Mouse (Mus musculus): ENCODE results near the gene Ccnjl. TPM values are rescaled to one million over a fixed set of nuclear protein-coding genes. Genes with fewer than 3 reads are reported as not detected.

Ccnjl gene
- polyA plus RNA-seq, 1 experiment from 2014 or later: 18.5 TPM

DNA sequence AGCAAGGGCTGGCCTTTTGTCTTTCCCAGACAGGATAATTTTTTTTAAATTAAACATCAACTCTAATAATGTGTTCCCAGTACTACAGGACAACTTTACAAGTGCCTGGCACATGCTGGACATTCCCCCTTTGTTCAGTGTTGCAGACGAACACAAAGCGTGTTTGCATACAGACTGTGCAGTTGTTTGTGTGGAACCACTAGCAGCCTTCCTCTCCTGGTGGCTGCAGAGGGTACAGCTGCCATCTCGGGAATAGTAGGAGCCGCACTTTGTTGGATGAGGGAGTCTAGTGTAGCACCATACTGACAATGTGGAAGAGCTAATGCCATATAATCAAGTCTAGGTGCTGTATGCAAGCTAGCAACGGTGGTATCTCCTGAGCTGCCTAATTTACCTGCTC lies 3.0 kb downstream of the Ccnjl start:
- no peak overlapping the region for H3K4me3 ChIP-seq
- no peaks in the 10 kb centered on the region for H3K9me3 ChIP-seq
- H3K4me2 ChIP-seq: peak overlapping the region; percentile 97
- no peaks in the 10 kb centered on the region for H3K27me3 ChIP-seq
- no peak overlapping the region for H3K9ac ChIP-seq
- peak overlapping the region; percentile 3; the same call in 1 of the 2 replicates for H3K27ac ChIP-seq
- WGBS: 46% methylated on average over 5 of the region's 5 CpGs
- H3K36me3 ChIP-seq: peaks cover 13% of the 10 kb centered on the region; the same call in 1 of the 2 replicates
- peaks cover 39% of the 10 kb centered on the region for H3K4me1 ChIP-seq (replicated peaks)
- ATAC-seq (ENCODE audit: low FRiP score): no peak

DNA sequence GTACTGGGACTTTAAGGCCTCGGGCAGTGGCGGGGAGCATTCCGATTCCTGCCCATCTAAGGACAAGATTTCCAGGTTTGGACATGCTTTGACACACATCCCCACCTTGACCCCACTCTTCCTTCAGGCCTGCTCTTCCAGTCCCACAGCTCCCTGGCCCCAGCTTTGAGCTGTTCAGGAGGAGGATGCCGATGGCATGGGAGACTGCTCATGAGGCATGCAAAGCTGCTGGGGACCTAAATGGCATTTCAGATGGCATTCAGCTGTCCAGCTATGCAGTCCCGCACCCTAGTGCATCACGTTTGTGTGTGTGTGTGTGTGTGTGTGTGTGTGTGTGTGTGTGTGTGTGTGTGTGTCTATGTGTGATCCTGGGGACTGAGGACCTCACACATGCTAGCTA lies 8.5 kb downstream of the Ccnjl start:
- Histone ChIP-seq H3K9me3 (no peaks in the 10 kb centered on the region), H3K36me3 (peaks cover 28% of the 10 kb centered on the region; the same call in 1 of the 2 replicates), H3K4me1 (replicated peaks) (peaks cover 26% of the 10 kb centered on the region), H3K9ac (no peak overlapping the region), H3K4me3 (no peak overlapping the region), H3K4me2 (no peak overlapping the region), H3K27ac (no peak overlapping the region), H3K27me3 (no peaks in the 10 kb centered on the region)
- 79% methylated on average over 6 of the region's 6 CpGs for WGBS
- no peak for ATAC-seq (ENCODE audit: low FRiP score)

DNA sequence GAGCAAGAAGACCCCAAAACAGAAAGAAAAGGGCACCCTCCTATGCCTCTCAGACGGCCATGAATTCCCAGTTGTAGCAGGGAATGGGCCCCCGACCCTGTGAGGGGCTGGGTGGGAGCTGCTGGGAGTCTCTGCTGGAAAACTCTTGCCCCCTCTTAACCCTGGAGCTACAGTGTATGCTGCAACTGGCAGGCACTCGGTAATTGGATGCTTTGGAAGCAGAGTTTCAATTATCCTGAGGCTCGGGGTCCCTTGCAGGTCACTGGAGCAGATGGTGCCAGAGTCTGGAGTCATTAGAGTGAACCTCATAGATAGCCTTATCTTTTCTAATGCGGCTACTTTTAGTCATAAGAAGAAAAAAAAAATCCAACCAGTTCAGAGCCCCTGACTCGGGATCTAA lies 11.3 kb downstream of the Ccnjl start:
- no peak overlapping the region for H3K4me3 ChIP-seq
- H3K4me2 ChIP-seq: peak overlapping the region; percentile 27; the same call in 1 of the 2 replicates
- peak; percentile 57 for ATAC-seq (ENCODE audit: low FRiP score)
- H3K27ac ChIP-seq: peak overlapping the region; percentile 78
- WGBS: 17% methylated on average over 6 of the region's 6 CpGs
- H3K36me3 ChIP-seq: peaks cover 21% of the 10 kb centered on the region; the same call in 1 of the 2 replicates
- H3K27me3 ChIP-seq: no peaks in the 10 kb centered on the region
- H3K9me3 ChIP-seq: no peaks in the 10 kb centered on the region
- H3K4me1 ChIP-seq (replicated peaks): peaks cover 22% of the 10 kb centered on the region
- H3K9ac ChIP-seq: 0 out of 2 replicates have a peak overlapping the region, but pooled peaks have one; percentile 21

DNA sequence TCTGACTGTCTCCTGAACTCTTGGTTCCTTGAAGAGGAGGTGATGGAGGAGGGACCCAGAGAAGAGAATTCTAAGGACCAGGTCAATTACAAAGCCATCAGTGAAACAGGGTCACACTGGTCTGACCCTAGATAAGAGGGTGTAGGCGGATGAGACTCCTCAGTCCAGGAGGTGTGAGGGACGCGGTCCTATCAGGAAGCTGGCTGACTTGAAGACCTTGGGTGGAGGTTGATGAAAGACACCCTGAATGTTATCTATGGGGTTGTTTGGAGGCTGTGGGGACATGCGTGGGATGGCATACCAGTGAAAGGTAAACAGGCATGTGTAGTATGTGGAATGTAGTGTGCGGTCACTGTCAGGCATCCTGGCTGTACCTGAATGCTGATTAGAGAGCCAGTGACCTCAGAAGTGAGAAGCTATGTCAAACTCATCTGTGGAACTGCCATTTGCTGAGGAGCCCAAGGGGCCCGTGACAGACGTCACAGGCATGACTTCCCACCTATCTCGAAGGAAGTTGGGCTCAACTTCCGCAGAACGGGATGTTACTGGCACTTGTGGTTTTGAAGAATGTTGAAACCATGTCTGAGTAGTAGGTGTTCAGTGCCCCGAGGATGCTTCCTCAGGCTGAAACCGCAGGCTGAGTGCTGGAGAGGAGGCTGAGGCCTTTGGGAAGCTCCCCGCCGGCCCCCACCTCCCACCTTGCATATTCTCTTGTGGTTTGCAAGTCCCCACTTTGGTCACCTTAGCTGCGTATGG lies 15.3 kb downstream of the Ccnjl start:
- Histone ChIP-seq H3K4me2 (no peak overlapping the region), H3K27me3 (no peaks in the 10 kb centered on the region), H3K4me1 (replicated peaks) (peaks cover 41% of the 10 kb centered on the region), H3K36me3 (0 out of 2 replicates have a peak, but pooled peaks cover 3% of the 10 kb centered on the region), H3K27ac (no peak overlapping the region), H3K4me3 (no peak overlapping the region), H3K9ac (no peak overlapping the region), H3K9me3 (no peaks in the 10 kb centered on the region)
- ATAC-seq (ENCODE audit: low FRiP score): no peak
- 93% methylated on average over 15 of the region's 15 CpGs for WGBS

DNA sequence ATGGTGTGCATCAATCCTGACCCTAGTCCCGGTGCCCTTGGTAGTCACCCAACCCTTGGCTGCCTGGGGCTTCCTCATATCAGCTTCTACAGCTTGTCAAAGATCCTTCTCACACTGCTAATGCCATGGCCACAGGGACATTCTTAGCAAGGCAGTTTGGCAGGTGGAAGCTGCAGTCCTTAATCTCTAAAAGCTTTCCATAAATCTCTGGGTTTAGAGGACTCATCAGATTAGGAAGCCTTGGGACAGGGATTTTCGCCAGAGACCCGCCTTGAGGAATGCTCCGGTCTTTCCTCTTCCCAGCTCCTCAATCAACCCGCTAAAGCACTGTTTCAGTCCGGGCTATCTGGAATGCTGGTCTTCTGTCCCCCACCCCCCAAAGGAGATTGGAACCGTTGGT lies 16.2 kb downstream of the Ccnjl start:
- no peak overlapping the region for H3K27ac ChIP-seq
- 0 out of 2 replicates have a peak, but pooled peaks cover 3% of the 10 kb centered on the region for H3K36me3 ChIP-seq
- H3K4me2 ChIP-seq: no peak overlapping the region
- ATAC-seq (ENCODE audit: low FRiP score): no peak
- WGBS: 91% methylated on average over 7 of the region's 7 CpGs
- H3K9me3 ChIP-seq: no peaks in the 10 kb centered on the region
- H3K4me1 ChIP-seq (replicated peaks): peaks cover 41% of the 10 kb centered on the region
- H3K9ac ChIP-seq: no peak overlapping the region
- no peaks in the 10 kb centered on the region for H3K27me3 ChIP-seq
- H3K4me3 ChIP-seq: no peak overlapping the region

DNA sequence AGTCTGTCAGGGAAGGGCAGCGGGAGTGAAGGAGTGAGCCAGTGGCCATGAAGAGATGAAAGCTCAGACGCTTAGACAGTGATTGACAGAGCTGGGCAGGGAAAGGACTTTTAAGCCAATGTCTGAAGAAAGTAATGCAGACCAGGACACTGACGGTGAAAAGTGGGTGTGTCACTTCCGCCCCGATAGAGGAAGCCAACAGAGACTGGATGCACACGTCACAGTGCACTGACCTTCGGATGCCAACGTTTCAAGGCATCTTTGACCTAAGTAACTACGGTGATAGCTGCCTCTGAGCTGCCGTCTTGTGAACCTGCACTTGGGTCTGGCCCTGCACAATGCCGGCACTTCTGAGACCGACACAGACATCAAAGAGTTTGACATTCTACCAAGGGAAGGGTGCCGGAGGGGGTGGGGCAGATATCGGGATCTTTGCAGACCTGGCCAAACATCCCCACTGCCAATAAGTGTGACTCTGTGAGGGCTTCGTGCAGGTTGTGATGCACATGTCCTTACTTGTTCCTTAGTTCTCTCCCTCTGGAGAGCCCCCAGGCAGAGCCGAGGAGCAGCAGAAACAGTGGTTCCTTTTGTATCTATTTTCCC lies 17.4 kb downstream of the Ccnjl start:
- H3K27ac ChIP-seq: no peak overlapping the region
- peaks cover 39% of the 10 kb centered on the region for H3K4me1 ChIP-seq (replicated peaks)
- no peaks in the 10 kb centered on the region for H3K9me3 ChIP-seq
- no peak for ATAC-seq (ENCODE audit: low FRiP score)
- H3K27me3 ChIP-seq: no peaks in the 10 kb centered on the region
- WGBS: 54% methylated on average over 16 of the region's 16 CpGs
- no peak overlapping the region for H3K4me2 ChIP-seq
- 0 out of 2 replicates have a peak, but pooled peaks cover 3% of the 10 kb centered on the region for H3K36me3 ChIP-seq
- H3K9ac ChIP-seq: no peak overlapping the region
- H3K4me3 ChIP-seq: no peak overlapping the region

DNA sequence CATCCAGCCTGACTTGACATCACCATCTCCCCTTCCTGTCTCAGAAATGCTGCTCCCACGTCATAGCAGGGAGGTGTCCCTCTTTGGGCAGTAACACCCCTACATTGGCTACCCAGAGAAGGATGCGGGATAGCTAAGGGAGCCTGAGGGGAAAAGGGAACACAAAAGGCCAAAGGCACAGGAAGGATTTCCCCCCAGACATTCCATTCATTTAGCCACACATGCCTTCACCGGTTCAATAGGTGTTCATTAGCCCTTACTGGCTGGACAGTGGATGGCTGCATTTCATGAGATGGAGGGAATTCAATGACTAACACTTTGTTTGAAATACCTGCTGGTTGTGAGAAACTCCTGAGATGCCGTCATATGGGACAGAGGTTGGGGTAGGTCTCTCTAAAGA lies 18.1 kb downstream of the Ccnjl start:
- H3K4me1 ChIP-seq (replicated peaks): peaks cover 39% of the 10 kb centered on the region
- WGBS: 49% methylated on average over 4 of the region's 4 CpGs
- no peak overlapping the region for H3K9ac ChIP-seq
- H3K27me3 ChIP-seq: no peaks in the 10 kb centered on the region
- no peak overlapping the region for H3K4me3 ChIP-seq
- no peak overlapping the region for H3K4me2 ChIP-seq
- H3K36me3 ChIP-seq: 0 out of 2 replicates have a peak, but pooled peaks cover 3% of the 10 kb centered on the region
- ATAC-seq (ENCODE audit: low FRiP score): no peak
- no peak overlapping the region for H3K27ac ChIP-seq
- H3K9me3 ChIP-seq: no peaks in the 10 kb centered on the region

DNA sequence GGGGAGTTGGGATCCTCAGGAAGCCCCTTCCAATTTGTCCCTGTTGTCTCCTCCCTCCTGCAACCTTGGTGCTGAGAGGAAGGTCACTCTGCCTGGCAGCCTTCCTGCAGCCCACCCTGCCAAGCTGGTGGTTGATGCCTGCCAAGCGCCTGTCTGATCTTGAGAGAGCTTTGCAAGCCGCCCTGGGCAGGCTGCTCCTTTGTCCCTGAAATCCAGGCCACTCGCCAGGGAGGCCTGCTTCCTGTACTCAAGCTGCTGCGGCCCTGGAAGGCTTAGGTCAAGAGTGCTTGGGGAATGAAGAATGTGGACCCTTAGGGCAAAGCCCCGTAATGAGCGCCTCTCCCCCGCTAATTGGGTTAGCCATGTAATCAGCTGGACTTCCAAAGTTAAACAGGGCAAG lies 19.6 kb downstream of the Ccnjl start:
- Histone ChIP-seq H3K36me3 (0 out of 2 replicates have a peak, but pooled peaks cover 3% of the 10 kb centered on the region), H3K4me3 (no peak overlapping the region), H3K4me1 (replicated peaks) (peaks cover 39% of the 10 kb centered on the region), H3K27ac (peak overlapping the region; percentile 75), H3K9me3 (no peaks in the 10 kb centered on the region), H3K27me3 (no peaks in the 10 kb centered on the region), H3K4me2 (no peak overlapping the region), H3K9ac (peak overlapping the region; percentile 60)
- peak; percentile 65 for ATAC-seq (ENCODE audit: low FRiP score)
- 27% methylated on average over 7 of the region's 7 CpGs for WGBS

DNA sequence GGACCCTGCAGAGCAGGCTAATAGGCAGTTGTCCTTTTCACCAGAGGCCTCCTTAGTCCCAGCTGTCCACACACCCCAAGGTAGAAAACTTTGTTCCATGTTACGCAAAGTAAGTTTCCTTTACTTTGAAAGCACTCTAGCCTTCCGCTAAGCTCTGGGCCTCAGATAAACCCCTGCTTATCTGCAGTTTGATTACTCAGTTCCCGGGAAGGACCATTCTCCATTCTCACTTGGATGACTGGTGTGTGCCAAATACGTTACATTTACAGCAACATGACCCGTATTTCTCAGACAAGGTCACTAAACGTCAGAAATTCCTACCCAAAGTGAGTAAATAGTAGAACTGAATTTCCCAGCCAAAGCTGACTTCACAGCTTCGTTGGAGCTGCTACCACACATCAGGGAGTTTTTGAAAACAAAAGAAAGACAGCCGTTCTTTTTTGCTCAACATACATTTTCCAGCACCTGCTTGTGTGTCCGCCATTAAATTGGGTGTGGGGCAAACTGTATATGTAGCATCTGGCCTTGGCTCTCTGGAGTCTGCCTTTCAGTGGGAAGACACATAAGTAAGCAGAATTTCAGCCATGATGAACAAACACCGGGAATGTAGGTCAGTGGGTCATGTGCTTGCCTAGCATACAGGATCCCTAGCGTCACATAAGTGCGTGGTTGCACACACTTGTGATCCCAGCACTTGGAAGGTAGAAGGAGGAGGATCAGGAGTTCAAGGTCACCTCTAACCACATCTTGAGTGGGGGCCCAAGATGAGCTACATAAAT lies 20.3 kb downstream of the Ccnjl start:
- WGBS: 79% methylated on average over 12 of the region's 12 CpGs
- ATAC-seq (ENCODE audit: low FRiP score): 0 out of 2 replicates have a peak, but pooled peaks have one; percentile 9

DNA sequence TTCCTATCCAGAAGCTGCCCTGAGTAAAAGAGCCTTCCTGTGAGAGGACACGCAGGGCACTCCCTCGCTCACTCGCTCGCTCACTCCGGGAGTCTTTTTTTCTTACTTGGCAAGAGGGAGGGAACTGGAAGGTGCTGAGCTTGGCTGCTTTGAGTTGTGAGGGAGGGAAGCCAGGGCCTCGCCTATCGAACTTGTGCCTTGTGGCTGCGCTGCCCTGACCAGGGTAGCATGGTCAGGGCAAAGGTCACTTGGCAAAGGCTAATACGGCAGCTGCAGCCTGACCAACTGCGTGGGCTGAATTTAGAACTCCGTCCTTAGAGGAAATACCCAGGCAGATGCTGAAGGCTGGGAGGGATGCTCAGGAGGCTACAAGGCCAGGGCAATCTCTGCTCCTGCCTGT lies 21.1 kb downstream of the Ccnjl start:
- no peaks in the 10 kb centered on the region for H3K9me3 ChIP-seq
- peaks cover 39% of the 10 kb centered on the region for H3K4me1 ChIP-seq (replicated peaks)
- 53% methylated on average over 11 of the region's 11 CpGs for WGBS
- ATAC-seq (ENCODE audit: low FRiP score): no peak
- H3K27ac ChIP-seq: no peak overlapping the region
- no peaks in the 10 kb centered on the region for H3K36me3 ChIP-seq
- no peak overlapping the region for H3K4me3 ChIP-seq
- no peak overlapping the region for H3K4me2 ChIP-seq
- no peak overlapping the region for H3K9ac ChIP-seq
- no peaks in the 10 kb centered on the region for H3K27me3 ChIP-seq

More for the DNA sequence above, 20.3 kb downstream of the Ccnjl start:
- Histone ChIP-seq H3K9ac (peak overlapping the region; percentile 60; the same call in 1 of the 2 replicates), H3K9me3 (no peaks in the 10 kb centered on the region), H3K4me2 (no peak overlapping the region), H3K4me1 (replicated peaks) (peaks cover 39% of the 10 kb centered on the region), H3K36me3 (no peaks in the 10 kb centered on the region), H3K4me3 (no peak overlapping the region), H3K27me3 (no peaks in the 10 kb centered on the region), H3K27ac (peak overlapping the region; percentile 75)

DNA sequence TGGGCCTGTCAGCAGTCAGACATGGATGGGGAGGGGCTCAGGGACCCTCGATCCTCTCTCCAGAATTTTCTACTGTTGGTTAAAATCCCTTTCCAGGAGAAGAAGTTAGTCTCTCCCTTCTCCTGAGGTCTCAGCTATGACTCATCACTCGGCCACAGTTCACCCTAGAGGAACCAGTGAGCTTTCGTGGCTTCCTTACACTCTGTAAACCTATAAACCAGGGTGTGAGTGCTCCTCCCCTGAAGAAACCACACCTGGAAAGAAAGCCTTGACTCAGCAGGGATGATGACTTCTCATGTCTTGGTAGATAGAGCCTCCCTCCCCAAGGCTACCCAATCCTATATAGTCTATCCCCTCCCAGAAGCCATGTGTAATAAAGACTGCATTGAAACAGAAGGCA lies 23.2 kb downstream of the Ccnjl start:
- Histone ChIP-seq H3K9ac (no peak overlapping the region), H3K4me1 (replicated peaks) (peaks cover 28% of the 10 kb centered on the region), H3K9me3 (no peaks in the 10 kb centered on the region), H3K4me2 (no peak overlapping the region), H3K4me3 (no peak overlapping the region), H3K36me3 (peaks cover 4% of the 10 kb centered on the region), H3K27ac (no peak overlapping the region), H3K27me3 (no peaks in the 10 kb centered on the region)
- 86% methylated on average over 3 of the region's 3 CpGs for WGBS
- no peak for ATAC-seq (ENCODE audit: low FRiP score)

DNA sequence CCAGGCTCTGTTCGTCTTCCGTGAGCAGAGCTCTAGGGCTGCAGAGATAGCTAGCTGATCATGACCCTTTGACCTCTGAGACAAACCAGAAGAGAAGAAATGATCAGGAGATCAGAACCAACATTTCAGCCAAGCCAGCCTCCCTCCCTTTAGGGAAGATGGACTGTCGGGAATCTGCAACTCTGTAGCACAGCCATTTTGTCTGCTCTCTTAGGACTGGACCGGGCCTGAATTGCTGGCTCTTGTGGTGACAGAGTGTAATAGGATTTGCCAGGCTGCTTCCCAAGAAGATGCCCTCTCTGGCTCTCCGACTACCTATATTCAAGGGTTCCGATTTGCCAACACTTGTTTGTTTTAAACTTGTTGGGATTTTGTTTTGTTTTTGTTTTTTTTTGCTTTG lies 24.1 kb downstream of the Ccnjl start:
- peaks cover 11% of the 10 kb centered on the region for H3K36me3 ChIP-seq
- H3K4me1 ChIP-seq (replicated peaks): peaks cover 28% of the 10 kb centered on the region
- no peaks in the 10 kb centered on the region for H3K27me3 ChIP-seq
- no peak overlapping the region for H3K4me2 ChIP-seq
- no peak overlapping the region for H3K4me3 ChIP-seq
- WGBS: 87% methylated on average over 6 of the region's 6 CpGs
- ATAC-seq (ENCODE audit: low FRiP score): no peak
- H3K9me3 ChIP-seq: no peaks in the 10 kb centered on the region
- H3K9ac ChIP-seq: no peak overlapping the region
- H3K27ac ChIP-seq: no peak overlapping the region

All from hindbrain, embryonic 13.5 days (tissue).